Mouse (Mus musculus) bone marrow macrophage, adult 2 months (primary cell): Measurements from ENCODE around the gene Lhfpl2. TPM values are rescaled to one million over a fixed set of nuclear protein-coding genes. Genes with fewer than 3 reads are reported as not detected.

Experiments
- H3K27ac ChIP-seq: 2 replicates; pipeline ENCODE4 v1.5.1; 2012; ENCODE audit warnings: low read depth, low read length; ENCODE audit not compliant: insufficient read depth
- H3K4me1 ChIP-seq: 2 replicates; pipeline ENCODE4 v1.6.1; 2012; ENCODE audit warnings: low read length; ENCODE audit not compliant: control insufficient read depth, insufficient read depth
- H3K4me3 ChIP-seq: 2 replicates; pipeline ENCODE4 v1.5.1; 2012; ENCODE audit warnings: mild to moderate bottlenecking, low read length, moderate library complexity; ENCODE audit not compliant: insufficient read depth
- CTCF ChIP-seq: IDR thresholded peaks from 2 replicates; pipeline ENCODE4 v1.5.1; 2012; ENCODE audit warnings: low read depth, mild to moderate bottlenecking, low read length, moderate library complexity
- POLR2A ChIP-seq: IDR thresholded peaks from 2 replicates; pipeline ENCODE4 v1.6.1; 2012; ENCODE audit warnings: mild to moderate bottlenecking, low read depth, low read length, borderline replicate concordance
- polyA plus RNA-seq: library from polyadenylated mRNA; stranded (reverse); fragments of >200 nt; gene quantifications from 2 replicates; pipeline ENCODE4 v1.2.4, GENCODE M21; 2012; ENCODE audit not compliant: missing spikeins, insufficient read depth, insufficient read length

The Lhfpl2 gene
- polyA plus RNA-seq, 1 experiment, result 54.7 TPM

DNA sequence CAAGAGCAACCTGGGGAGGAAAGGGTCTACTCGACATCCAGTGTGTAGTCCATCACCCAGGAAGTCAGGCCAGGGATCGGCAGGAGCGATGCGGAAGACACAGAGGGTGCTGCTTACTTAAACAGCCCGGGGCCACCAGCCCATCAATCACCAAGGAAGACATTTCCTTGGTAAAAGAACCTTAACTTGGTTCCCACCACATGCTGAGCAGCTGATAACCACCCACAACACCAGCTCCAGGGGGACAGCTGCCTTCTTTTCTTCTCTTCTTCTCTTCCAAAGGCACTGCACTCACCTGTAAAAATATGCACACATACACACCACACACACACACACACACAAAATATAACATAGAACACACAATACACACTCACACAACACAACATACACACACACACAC lies 183.3 kb downstream of the Lhfpl2 start:
- Histone ChIP-seq H3K4me1 (peaks cover 5% of the 10 kb centered on the region), H3K27ac (no peak overlapping the region), H3K4me3 (no peak overlapping the region)
- TF ChIP-seq POLR2A (no peak), CTCF (no peak)

DNA sequence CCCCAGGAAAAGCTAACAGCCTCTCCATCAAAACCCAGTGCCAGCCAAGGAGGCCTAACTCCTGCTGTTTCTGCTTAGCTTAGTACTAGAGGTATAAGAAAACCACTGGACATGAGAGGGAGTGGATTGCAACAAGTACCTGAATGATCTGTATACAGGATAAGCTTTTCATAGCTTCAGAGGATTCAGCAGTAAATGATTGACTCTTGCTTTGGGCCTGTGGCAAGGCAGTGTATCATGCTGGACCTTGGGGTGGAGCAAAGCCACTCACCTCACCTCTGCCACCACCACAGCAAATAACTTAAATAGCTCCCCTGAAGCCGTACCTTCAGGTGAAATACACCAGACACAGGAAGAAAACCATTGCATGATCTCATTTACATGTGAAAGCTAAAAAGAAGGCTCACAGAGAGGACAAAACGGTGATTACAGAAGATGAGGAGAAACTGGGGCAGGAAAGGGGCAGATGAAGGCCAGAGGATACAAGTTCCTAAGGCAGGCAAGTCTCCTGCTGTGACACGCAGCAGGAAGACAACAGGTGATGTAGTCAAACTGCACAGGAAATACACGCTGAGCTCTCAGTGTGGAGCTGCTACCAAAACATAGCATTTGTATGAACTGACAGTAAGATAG lies 184.4 kb downstream of the Lhfpl2 start:
- Histone ChIP-seq H3K4me1 (peaks cover 5% of the 10 kb centered on the region), H3K4me3 (no peak overlapping the region), H3K27ac (no peak overlapping the region)
- no peak for TF ChIP-seq CTCF
- TF ChIP-seq POLR2A, result no peak

DNA sequence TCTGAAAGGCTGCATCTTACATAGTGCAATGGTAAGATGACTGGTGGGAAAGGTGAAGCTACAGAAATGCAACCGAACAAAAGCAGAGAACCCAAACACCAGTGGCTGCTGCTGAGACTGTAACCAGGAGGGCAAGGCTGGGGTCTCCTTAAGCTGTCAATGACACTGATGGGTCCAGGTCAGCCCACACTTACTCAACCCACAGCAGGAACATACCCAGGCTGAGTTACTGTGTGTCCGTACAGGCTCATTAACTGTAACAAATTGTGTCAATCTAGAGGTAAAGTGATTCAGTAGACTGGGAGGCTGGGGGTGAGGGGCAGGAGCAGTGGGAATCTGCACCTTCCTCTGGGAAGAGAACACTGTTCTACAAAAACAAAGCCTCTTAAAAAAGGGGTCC lies 185.3 kb downstream of the Lhfpl2 start:
- TF ChIP-seq POLR2A, result no peak
- TF ChIP-seq CTCF, result no peak
- peaks cover 5% of the 10 kb centered on the region for H3K4me1 ChIP-seq
- H3K27ac ChIP-seq, result no peak overlapping the region
- no peak overlapping the region for H3K4me3 ChIP-seq

Other genes starting within 250 kb of the Lhfpl2 start
- 25.9 and 28.0 TPM in 2 replicates for gene Scamp1, start 228.1 kb downstream of the Lhfpl2 start, polyA plus RNA-seq